Mouse (Mus musculus): ENCODE results near the gene Gm11042.

The Gm11042 gene

DNA sequence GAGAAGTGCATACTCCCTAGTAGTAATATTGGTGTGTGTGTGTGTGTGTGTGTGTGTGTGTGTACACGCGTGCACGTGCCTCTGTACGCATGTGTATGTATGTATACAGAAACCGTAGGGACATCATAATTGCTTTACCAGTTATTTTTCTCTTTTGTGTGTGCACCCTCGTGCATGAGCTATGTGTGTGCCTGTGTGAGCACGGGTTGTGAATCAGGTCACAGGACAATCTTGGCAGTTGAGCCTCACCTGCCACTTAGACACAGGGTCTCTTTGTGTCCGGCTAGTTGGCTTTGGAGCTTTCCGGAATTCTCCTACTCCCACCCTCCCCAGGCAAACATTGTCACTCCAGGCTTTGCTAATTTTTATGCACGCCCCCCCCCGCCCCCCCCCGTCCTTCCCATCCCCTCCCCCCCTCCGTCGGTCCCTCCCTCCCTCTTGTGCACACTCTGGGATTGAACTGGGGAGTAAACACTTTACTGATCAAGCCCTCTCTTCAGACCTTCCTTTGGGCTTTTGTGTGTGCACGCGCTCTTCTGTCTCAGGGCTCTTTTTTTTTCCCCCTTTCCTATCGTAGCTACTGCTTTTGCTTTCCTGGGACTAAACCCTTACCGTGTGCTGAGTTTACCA is at the start of gene Gm11042:
Gm11042 (minus strand) TSS at position 51 of the 630 bp plus-strand sequence.
- peak; percentile 43 for DNase-seq

DNA sequence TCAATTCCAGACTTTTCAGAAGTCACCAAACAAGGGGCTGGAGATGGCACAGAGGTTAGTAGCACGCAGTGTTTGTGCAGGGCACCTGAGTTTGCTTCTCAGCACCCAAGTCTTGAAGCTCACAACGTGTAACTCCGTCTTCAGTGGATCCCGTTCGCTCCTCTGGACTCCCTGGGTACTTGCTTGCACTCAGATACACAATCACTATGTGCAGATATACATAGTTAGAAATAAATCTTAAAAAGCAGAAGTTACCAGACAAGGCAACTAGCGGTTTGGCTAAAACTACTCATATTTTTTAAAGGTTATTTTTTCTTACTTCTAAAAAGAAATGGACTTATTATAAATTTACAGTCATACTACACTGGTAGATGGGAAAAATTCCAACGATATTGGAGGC is 48.3 kb upstream of the Gm11042 start:
- DNase-seq: no peak

DNA sequence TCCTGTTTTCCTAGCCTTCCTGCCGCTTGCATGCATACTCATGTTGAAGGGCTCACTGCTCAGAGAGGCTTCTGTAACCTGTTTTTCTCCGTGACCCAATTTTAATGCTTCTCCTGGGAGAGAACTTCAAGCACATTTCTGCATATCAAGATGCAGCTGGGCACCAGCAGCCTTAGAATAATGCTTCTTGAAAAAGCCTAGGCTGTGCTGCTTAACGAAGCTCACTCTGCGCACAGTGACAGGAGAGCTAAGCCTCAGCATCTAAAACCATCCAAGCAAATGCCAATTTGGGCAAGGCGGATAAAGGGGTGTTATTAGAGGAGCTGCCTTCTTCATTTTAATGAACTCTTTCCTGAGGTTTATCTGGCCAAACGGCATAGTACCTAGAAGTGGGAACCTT is 46.9 kb upstream of the Gm11042 start:
- DNase-seq: no peak

DNA sequence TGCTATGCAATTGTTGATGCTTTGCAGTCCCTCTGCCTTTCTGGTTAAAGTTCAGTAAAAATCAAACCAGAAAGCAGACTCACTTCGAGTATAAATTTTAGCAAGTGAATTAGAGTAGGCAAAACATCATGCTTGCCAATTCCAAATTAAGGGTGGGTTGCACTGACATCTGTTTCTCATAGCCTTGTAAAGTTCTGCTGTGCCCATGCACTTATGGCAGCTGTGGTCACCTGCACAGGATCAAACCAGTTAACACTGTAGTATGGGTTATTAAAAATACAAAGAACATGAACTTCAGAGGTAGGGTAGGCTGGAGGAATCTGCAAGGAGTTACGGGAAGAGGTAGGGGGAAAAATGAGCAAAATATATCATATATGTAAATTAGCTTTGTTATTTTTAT is 46.3 kb upstream of the Gm11042 start:
- no peak for DNase-seq

DNA sequence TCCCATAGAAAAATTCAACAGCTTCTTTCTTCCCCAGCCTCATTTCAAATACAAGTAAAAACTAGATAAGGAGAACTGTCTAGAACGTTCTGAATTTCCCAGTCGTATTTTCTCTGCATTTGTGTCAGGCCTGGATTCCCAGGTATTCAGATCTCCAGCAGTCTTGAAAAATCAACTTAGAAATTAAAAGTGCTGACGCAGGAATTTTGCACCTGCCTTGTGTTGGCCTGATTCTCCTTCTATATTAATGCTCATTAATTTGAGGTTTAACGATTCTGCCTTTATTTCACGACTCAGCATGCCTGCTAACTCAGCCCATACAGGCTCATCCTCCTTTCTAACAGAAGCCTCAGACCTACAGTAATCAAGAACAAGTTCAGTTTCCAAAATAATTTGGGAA is 43.6 kb upstream of the Gm11042 start:
- DNase-seq: no peak

DNA sequence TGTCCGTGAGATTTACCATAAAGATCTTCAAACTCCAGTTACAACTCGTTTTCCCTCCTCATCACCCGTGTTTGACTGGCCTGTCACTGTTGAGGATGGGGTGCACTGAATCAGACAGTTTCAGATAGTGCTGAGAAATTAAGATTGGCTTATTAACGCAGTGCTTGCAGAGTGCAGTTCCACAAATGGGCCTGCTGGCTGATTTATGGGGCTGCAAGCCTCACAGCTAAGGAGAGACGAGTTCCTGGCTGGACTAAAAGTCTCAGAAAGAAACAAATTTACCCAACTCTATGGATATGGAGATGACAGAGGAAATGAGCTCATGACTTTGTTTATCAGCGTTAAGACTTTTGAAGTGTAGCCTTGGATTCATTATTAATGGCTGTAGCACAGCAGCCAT is 41.6 kb upstream of the Gm11042 start:
- no peak for DNase-seq

DNA sequence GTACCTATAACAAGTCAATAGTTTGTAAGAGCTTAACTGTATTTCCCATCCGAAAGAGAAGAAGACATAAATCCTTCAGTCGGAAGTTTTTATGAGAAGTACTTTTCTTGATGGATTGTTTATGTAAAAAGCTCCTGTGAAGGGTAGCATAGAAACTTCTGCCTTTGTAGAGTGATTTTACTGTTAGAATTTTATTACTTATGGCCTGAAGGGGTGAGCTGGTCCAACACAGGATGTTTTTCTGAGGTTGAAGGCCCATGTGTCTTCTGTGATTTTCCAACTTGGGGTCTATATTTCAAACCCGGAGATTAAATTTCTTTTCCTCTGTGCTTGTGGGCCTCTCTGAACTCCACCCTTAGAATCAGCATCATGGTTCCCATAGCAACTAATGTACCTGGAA is 26.5 kb upstream of the Gm11042 start:
- DNase-seq: no peak

DNA sequence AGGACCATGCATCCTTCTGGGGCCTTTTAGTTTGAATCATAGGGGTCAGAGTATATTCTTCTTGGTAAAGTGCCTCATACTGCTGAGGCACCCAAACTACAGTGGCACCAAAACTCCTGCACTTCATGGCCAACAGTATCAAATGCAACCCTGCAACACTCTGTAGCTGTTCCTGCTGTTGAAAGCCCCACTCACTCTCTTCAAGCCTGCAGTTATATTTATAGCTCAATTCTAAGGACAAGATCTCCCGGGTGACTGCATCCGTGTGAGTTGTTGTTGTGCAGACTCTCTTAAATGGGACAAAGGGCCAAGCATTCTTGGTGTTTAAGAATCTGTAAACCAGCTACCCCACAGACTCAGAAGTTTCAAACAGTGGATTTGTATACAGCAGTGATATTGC is 23.9 kb upstream of the Gm11042 start:
- DNase-seq: no peak

DNA sequence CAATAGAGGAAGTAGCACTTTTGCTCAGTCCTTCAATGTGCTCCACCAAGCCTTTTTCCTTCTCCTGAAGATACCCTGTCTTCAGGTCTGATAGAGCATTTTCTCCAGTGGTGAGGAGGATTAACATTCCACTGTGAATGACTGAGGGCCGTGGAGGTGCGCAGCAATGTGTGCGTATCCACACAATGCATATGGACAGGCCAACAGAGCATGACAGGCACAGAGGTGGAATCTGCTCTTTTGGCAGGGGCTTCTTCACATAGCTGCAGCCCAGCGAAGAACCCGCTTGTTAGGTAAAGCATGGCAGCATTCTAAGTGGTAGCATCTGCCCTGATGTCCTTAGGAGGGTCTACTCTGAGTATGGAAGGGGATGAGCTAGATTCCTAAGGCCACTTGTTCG is 17.5 kb upstream of the Gm11042 start:
- no peak for DNase-seq

DNA sequence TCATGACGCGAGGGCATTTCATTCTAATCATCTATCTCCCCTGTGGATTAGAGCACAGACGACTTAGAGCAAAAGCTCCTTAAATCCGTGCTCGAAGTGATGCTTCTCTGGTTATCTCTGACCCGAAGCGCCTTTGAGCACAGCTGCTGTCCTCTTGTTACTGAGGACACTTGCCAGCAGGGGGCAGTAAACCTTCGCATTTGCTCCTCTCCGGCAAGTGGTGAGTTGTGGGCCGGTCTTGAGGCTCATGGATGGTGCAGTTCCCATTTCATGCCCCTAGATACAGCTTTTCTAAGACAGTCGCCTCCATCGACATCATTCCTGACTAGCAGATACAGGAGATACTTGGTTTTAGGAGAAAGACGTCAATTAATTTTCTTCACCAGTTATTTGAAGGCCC is 16.8 kb upstream of the Gm11042 start:
- peak; percentile 67 to 85 for DNase-seq

DNA sequence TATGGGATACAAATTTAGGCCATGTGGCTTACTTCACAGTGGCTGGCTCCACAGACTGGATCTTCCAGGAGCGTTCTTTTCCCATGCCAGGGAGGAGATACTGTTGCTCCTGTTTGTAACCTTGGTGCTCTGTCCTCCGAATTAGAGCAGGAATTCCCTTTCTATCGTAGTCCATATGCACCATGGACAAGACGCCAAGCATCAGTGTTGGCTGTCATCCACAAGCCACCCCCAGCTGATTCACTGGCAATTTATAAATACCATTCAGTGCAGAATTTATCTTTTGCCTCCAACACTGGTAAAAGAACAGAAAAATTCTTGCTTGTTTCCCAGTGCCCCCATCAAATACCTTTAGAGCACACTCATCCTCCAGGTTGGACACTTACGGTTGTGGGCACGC is 13.6 kb upstream of the Gm11042 start:
- peak in 1 of 2 experiments; percentile 43 for DNase-seq

DNA sequence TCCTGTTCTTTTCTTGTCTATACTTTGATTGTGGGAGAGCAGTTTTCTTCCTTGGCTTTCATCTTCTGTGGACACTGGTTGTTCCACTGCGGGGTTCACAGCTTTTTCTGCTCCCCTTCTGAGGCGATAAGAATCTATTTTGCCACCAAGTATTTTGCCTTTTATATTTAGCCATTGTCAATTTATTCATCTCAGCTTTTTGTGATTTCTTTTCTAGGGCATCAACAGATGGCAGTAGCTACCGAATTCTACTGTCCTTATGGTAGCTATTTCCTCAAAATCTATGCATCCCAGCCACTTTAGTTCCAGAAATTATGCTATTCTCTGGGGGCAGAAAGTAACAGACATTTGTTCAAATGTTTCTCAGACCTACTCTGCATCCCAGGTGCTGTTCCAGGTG is 10.4 kb upstream of the Gm11042 start:
- DNase-seq: no peak

DNA sequence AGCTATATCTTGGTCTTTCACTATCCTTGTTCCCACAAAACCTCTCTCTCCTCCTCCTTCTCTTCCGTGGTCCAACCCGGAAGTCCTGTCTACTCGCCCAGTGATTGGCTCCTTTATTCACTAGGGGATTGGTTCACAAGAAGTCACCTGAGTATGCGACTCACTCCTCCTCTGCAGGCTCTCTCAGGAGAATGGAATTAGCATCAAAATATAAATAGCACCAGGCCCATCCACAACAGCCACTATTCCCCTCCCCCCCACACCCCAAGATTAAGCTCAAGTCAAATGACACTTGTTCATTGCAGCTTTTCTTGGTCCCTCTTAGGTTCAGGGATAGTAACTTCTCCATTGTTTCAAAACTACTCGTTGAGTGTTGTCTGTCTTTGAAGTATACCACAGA is 5.8 kb upstream of the Gm11042 start:
- no peak for DNase-seq

DNA sequence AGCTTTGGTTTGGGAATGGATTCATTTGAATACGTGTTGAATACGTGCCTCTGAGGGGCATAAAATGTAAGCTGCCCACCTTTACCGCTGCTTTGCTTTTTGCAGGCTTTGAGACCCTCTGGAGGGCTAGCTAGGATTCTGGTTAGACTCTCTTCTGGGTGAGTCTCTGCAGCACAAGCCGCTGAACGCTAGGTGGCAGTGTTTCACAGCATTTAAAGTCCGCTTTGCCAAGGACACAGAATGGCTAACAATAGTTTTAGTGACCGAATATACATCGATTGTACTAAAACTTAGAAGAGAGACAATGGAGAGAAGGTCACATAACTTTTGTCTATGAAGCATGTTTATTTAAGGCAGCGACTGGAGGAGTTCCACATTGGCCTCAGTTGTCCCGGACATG is 4.1 kb upstream of the Gm11042 start:
- peak; percentile 69 to 82 for DNase-seq

DNA sequence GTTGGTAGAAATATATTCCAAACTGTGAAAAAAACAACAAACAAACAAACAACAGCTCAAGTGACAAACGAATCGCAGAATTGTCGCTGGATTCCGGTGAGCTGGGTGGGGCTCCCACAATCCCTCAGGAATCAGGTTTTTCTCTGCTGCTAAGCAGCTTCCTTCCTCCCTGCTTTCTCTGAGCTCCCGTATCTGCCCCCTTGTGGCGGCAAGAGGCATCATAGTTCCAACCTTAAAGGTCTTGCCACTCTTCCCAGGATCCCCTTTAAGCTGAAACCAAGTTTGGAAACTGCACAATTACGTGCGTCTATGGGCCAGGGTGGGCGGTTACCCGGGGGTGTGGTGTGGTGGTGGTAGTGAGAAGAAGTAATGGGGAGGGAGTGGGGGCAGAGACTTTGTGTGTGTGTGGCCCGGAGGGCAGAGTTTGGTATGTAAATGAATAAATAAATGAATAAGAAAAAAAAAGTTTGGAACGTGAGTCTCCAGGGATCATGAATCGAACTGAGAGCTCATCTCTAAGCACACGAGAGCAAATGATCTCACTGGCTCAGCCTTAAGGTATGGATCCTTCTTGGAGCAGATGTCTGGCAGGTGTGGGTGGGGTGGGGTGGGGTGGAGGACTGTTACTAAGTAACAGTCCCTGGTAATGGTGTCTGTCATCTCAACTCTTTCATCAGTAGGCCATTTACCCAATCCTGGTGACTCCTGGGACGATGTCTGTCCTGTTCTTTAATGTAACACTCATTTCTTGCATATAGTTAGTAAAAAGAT is 980 bp upstream of the Gm11042 start:
- peak; percentile 82 to 90 for DNase-seq

DNA sequence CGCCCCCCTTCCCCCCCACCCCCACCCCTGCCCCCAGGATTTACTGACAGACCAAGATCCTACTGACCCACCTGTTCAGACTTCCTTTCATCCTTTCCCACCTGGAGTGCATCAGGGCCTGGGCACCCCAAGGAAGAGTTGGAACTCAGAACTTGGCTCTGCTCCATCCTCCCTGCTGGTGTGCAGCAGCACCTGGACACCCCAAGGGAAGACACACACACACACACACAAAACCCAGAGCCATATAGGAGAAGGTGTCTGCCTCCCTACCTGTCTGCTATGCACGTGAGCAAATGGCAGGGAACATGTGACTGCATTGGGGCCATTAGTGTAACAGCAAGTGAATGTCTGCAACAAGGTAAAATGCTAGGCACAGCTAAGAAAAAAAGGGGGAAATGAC is 973 bp downstream of the Gm11042 start:
- peak in 1 of 2 experiments; percentile 21 for DNase-seq

DNA sequence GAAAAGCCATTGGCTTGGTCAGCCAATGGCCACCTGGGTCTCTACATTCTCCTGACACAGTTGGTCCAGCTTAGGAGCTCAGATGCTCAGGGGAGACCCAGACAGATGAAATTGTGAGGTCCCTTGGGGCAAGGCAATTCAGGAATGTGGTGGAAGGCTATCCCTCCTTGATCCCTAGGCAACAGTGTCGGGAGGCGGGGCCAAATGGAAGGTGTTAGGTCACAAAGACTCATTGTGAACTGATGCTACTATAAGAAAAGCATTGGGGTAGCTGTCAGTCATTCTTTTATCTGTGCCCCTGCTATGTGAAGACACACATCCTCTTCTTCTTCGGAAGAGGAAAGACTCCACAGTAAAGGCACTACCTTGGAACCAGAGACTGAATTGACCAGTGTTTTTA is 3.6 kb downstream of the Gm11042 start:
- no peak for DNase-seq

DNA sequence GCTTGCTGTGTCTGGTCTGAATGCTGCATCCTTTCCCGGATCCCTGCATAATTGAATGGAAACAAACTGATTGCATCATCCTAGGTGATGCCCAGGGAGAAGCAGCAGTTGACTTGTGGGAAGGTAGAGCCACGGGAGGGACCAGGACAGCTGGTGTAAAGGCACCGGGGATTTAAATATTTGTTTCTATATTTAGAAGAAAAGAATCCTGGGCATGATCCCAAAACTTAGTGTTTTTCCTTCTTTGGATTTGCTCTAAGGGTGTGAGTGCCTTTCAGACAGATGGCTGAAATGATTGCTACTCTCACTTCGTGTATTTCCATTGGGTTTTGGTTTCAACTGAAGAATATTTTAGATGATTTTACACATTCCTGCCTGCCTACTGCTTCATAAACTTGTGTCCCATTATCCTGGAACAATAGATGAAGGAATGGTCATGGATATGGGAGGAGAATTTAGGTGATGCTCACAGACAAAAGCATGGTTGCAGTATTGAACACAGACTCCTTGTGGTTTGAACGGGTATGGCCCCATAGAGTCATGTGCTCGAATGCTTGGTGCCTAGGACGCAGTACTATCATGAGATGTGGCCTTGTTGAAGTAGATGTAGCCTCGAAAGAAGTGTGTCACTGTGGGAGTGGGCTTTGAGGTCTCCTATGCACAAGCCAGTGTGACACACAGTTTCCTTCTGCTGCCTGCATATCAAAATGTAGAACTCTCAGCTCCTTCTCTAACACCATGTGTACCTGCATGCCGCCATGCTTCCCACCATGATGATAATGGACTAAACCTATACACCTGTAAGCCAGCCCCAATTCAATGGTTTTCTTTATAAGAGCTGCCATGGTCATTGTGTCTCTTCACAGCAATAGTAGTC is 12.5 kb downstream of the Gm11042 start:
- DNase-seq: peak in 1 of 2 experiments; percentile 27

DNA sequence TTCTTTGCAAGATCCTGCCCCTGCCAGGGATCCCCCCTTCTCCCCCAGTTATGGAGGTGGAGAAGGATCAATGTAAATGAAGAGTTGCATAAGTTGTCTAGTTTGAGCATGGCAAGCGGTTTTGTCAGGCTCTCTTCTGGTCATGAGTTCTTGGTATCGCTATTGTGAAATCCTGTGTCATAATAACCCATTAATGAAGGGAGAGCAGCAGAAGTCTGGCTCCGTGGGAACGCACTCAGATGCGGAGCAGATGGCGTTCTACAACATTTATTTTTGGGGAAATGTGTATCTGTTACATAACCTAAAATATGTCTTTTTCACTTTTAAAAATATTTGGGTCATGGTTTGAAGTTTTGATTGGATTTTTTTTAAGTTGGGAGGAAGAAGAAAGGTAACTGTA is 14.6 kb downstream of the Gm11042 start:
- DNase-seq: no peak

DNA sequence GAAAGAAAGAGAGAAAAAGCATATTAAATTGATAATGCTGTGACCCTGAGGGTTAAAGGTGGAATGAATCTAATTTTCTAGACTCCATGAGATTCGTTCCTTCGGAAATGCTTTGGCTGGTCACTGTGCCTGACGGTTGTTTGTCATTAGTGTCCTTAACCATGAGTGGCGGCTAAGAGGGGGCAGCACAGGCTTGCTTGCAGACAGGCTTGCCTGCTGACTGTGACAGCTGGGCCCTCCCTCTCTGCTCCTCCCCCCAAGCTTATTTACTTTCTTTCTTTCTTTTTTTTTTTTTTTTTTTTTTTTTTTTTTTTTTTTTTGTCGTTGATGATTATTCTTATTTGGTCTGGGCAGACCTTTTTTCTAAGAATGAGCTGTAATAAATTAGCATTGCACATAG is 19.8 kb downstream of the Gm11042 start:
- DNase-seq: no peak

DNA sequence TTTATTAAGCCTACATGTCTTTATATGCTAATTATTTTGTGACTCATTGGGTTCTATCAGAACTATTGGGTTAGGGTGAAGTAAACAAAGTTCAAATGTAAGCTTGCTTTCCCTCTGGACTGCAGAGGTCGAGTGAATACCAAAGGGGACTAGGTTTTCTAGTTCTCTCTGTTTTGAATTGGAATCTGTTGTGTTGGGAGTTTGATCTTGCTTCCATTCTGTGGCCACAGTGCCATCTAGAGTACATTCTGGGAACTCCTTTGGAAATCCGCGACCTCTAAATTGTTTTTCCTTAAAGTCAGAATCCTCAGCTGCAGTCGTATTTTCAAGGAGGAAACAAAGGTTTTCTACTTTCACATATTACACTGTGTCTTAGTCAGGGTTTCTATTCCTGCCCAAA is 22.6 kb downstream of the Gm11042 start:
- peak; percentile 55 to 70 for DNase-seq

DNA sequence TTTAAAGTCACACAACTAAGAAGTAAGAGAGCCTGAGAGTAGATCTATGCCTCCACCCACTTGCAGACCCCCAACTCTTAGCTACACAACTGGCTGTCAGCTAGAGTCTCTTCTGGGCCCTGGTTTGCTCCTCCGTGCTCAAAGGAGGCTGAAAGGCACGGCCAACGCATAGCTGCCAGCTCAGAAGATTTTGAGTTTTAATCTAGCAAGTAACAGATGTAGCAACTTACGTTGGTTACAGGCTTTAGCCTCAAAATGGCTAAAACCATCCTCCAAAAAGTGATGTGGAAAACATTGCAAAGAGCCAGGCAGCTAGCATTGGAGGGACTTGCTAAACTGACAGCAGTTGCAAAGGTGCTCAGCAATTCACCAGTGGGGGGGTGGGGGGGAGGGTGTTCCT is 25.2 kb downstream of the Gm11042 start:
- DNase-seq: no peak

DNA sequence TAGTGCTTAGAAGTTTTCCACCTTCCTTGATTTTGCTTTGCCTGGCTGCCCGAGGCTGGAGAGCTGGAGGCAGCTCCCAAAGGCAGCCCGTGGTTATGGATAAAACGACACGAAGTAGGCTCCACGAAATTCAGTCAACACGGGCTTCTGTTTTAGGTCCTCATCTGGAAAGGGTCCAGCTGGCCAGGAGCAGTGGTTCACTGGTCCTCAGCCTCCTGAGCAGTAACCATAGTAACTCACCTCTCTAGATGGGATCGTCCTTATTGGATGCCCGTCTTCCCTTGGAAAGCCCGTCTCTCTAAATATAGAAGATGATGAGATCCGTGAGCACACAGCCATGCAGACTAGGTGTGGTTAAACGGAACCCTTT is 31.5 kb downstream of the Gm11042 start:
- peak; percentile 73 to 77 for DNase-seq
